Mouse (Mus musculus) limb, embryonic 12.5 days (tissue): Measurements from ENCODE around the gene Dnah14. TPM values are rescaled to one million over a fixed set of nuclear protein-coding genes. Genes with fewer than 3 reads are reported as not detected.

Experiments
- ATAC-seq: fragments of 200-750 bp; cut with Nextera tagmentation; 2 replicates; pipeline ENCODE4 v1.8.0; 2017; ENCODE audit warnings: low read depth, moderate TSS enrichment; ENCODE audit not compliant: insufficient number of reproducible peaks, insufficient read depth, low FRiP score, low TSS enrichment
- H3K27ac ChIP-seq: fragments of 300-500 bp; sonication (generic); 2 replicates; pipeline ENCODE4 v1.5.1; 2016; ENCODE audit warnings: mild to moderate bottlenecking, moderate library complexity
- H3K27me3 ChIP-seq: fragments of 300-500 bp; sonication (generic); 2 replicates; pipeline ENCODE4 v1.6.1; 2016; ENCODE audit warnings: mild to moderate bottlenecking, moderate library complexity
- H3K36me3 ChIP-seq: fragments of 300-500 bp; sonication (generic); 2 replicates; pipeline ENCODE4 v1.6.1; 2016; ENCODE audit warnings: mild to moderate bottlenecking, moderate library complexity
- H3K4me1 ChIP-seq: fragments of 300-500 bp; sonication (generic); replicated peaks from 2 replicates; pipeline ENCODE4 v1.6.1; 2016
- H3K4me2 ChIP-seq: fragments of 300-500 bp; sonication (generic); 2 replicates; pipeline ENCODE4 v1.6.1; 2016; ENCODE audit warnings: mild to moderate bottlenecking, moderate library complexity
- H3K4me3 ChIP-seq: fragments of 300-500 bp; sonication (generic); replicated peaks from 2 replicates; pipeline ENCODE4 v1.5.1; 2016; ENCODE audit warnings: mild to moderate bottlenecking
- H3K9ac ChIP-seq: fragments of 300-500 bp; sonication (generic); replicated peaks from 2 replicates; pipeline ENCODE4 v1.6.1; 2016; ENCODE audit warnings: mild to moderate bottlenecking, moderate library complexity
- H3K9me3 ChIP-seq: fragments of 300-500 bp; sonication (generic); 2 replicates; pipeline ENCODE4 v1.6.1; 2016; ENCODE audit warnings: mild to moderate bottlenecking, moderate library complexity
- WGBS: fragments of 180-500 bp; shearing (Covaris S2); methylation state at CpG from one replicate; pipeline ENCODE4 v1.1.7; 2016; 5-methylcytosine and 5-hydroxymethylcytosine counted together
- polyA plus RNA-seq: library from polyadenylated mRNA; unstranded; fragments of >200 nt; fragmentation: Nextera tagmentation; extraction: Ambion mirVana; gene quantifications from 2 replicates; pipeline ENCODE4 v1.2.1, GENCODE M21; 2016

Dnah14 gene
- polyA plus RNA-seq, 1 experiment from 2014 or later = 1.2 TPM

- H3K9me3 ChIP-seq = no peaks in the 10 kb centered on the region
- H3K27me3 ChIP-seq = no peaks in the 10 kb centered on the region
- no peak overlapping the region for H3K27ac ChIP-seq
- H3K36me3 ChIP-seq = no peaks in the 10 kb centered on the region
- H3K4me2 ChIP-seq = no peak overlapping the region
- no peak overlapping the region for H3K9ac ChIP-seq
- no peak overlapping the region for H3K4me3 ChIP-seq
- ATAC-seq = peak; percentile 26; the same call in 1 of the 2 replicates
- 17% methylated on average over 3 of the region's 3 CpGs for WGBS
- peaks cover 9% of the 10 kb centered on the region for H3K4me1 ChIP-seq
Measured at GRCm38 (mm10) chr1:181611118-181611517, 34.8 kb downstream of the Dnah14 start.

GRCm38 (mm10) chr1:181615866-181616491, 39.6 kb downstream of the Dnah14 start:
- H3K4me2 ChIP-seq = no peak overlapping the region
- 50% methylated on average over 11 of the region's 11 CpGs for WGBS
- no peak overlapping the region for H3K4me3 ChIP-seq
- no peaks in the 10 kb centered on the region for H3K27me3 ChIP-seq
- no peak for ATAC-seq
- no peaks in the 10 kb centered on the region for H3K36me3 ChIP-seq
- H3K9ac ChIP-seq = no peak overlapping the region
- H3K27ac ChIP-seq = no peak overlapping the region
- H3K4me1 ChIP-seq = peaks cover 5% of the 10 kb centered on the region
- H3K9me3 ChIP-seq = no peaks in the 10 kb centered on the region

GRCm38 (mm10) chr1:181617332-181617731, 41.0 kb downstream of the Dnah14 start:
- H3K4me1 ChIP-seq = no peaks in the 10 kb centered on the region
- 43% methylated on average over 5 of the region's 5 CpGs for WGBS
- no peak overlapping the region for H3K9ac ChIP-seq
- H3K4me2 ChIP-seq = no peak overlapping the region
- no peak for ATAC-seq
- no peaks in the 10 kb centered on the region for H3K9me3 ChIP-seq
- H3K36me3 ChIP-seq = no peaks in the 10 kb centered on the region
- H3K27ac ChIP-seq = no peak overlapping the region
- no peaks in the 10 kb centered on the region for H3K27me3 ChIP-seq
- no peak overlapping the region for H3K4me3 ChIP-seq

GRCm38 (mm10) chr1:181623149-181623680, 46.9 kb downstream of the Dnah14 start:
- WGBS = 58% methylated on average over 6 of the region's 6 CpGs
- Histone ChIP-seq H3K9me3 (no peaks in the 10 kb centered on the region), H3K27ac (no peak overlapping the region), H3K4me1 (peaks cover 7% of the 10 kb centered on the region; the same call in 1 of the 2 replicates), H3K27me3 (peaks cover 6% of the 10 kb centered on the region; the same call in 1 of the 2 replicates), H3K4me3 (no peak overlapping the region), H3K36me3 (no peaks in the 10 kb centered on the region), H3K9ac (no peak overlapping the region), H3K4me2 (no peak overlapping the region)
- no peak for ATAC-seq

GRCm38 (mm10) chr1:181624876-181625275, 48.5 kb downstream of the Dnah14 start:
- Histone ChIP-seq H3K36me3 (no peaks in the 10 kb centered on the region), H3K27ac (no peak overlapping the region), H3K9ac (no peak overlapping the region), H3K9me3 (no peaks in the 10 kb centered on the region), H3K4me3 (no peak overlapping the region), H3K4me1 (peaks cover 11% of the 10 kb centered on the region; the same call in 1 of the 2 replicates), H3K4me2 (no peak overlapping the region), H3K27me3 (peaks cover 6% of the 10 kb centered on the region; the same call in 1 of the 2 replicates)
- whole genome bisulfite sequencing = 86% methylated on average over 8 of the region's 8 CpGs
- ATAC-seq = no peak

- ATAC-seq = no peak
- Histone ChIP-seq H3K9me3 (no peaks in the 10 kb centered on the region), H3K9ac (no peak overlapping the region), H3K36me3 (no peaks in the 10 kb centered on the region), H3K27ac (no peak overlapping the region), H3K4me1 (peaks cover 11% of the 10 kb centered on the region; the same call in 1 of the 2 replicates), H3K4me2 (no peak overlapping the region), H3K4me3 (no peak overlapping the region), H3K27me3 (peaks cover 6% of the 10 kb centered on the region; the same call in 1 of the 2 replicates)
- 53% methylated on average over 6 of the region's 6 CpGs for WGBS
Measured at GRCm38 (mm10) chr1:181628276-181628675, 51.9 kb downstream of the Dnah14 start.

- Histone ChIP-seq H3K36me3 (no peaks in the 10 kb centered on the region), H3K27ac (no peak overlapping the region), H3K9me3 (no peaks in the 10 kb centered on the region), H3K4me2 (no peak overlapping the region), H3K4me1 (peaks cover 11% of the 10 kb centered on the region; the same call in 1 of the 2 replicates), H3K4me3 (no peak overlapping the region), H3K9ac (no peak overlapping the region), H3K27me3 (peaks cover 1% of the 10 kb centered on the region; the same call in 1 of the 2 replicates)
- 32% methylated on average over 4 of the region's 4 CpGs for WGBS
- no peak for ATAC-seq
Measured at GRCm38 (mm10) chr1:181631371-181631770, 55.0 kb downstream of the Dnah14 start.

- Histone ChIP-seq H3K4me1 (no peaks in the 10 kb centered on the region), H3K9me3 (no peaks in the 10 kb centered on the region), H3K36me3 (no peaks in the 10 kb centered on the region), H3K27ac (no peak overlapping the region), H3K27me3 (no peaks in the 10 kb centered on the region), H3K4me3 (no peak overlapping the region), H3K4me2 (no peak overlapping the region), H3K9ac (no peak overlapping the region)
- no peak for ATAC-seq
- 83% methylated on average over 12 of the region's 12 CpGs for WGBS
Measured at GRCm38 (mm10) chr1:181637997-181638713, 61.8 kb downstream of the Dnah14 start.

GRCm38 (mm10) chr1:181640383-181640782, 64.0 kb downstream of the Dnah14 start:
- no peak overlapping the region for H3K4me2 ChIP-seq
- no peaks in the 10 kb centered on the region for H3K36me3 ChIP-seq
- no peak overlapping the region for H3K9ac ChIP-seq
- WGBS = 89% methylated on average over 2 of the region's 2 CpGs
- H3K4me3 ChIP-seq = no peak overlapping the region
- H3K9me3 ChIP-seq = no peaks in the 10 kb centered on the region
- ATAC-seq = no peak
- H3K27me3 ChIP-seq = no peaks in the 10 kb centered on the region
- H3K4me1 ChIP-seq = no peaks in the 10 kb centered on the region
- no peak overlapping the region for H3K27ac ChIP-seq

GRCm38 (mm10) chr1:181647467-181647866, 71.1 kb downstream of the Dnah14 start:
- WGBS = 51% methylated on average over 8 of the region's 8 CpGs
- H3K27me3 ChIP-seq = no peaks in the 10 kb centered on the region
- H3K36me3 ChIP-seq = no peaks in the 10 kb centered on the region
- H3K4me3 ChIP-seq = no peak overlapping the region
- no peak overlapping the region for H3K27ac ChIP-seq
- no peak for ATAC-seq
- peaks cover 4% of the 10 kb centered on the region; the same call in 1 of the 2 replicates for H3K4me1 ChIP-seq
- H3K9ac ChIP-seq = no peak overlapping the region
- H3K9me3 ChIP-seq = no peaks in the 10 kb centered on the region
- no peak overlapping the region for H3K4me2 ChIP-seq

GRCm38 (mm10) chr1:181653481-181653880, 77.1 kb downstream of the Dnah14 start:
- 68% methylated on average over 3 of the region's 3 CpGs for WGBS
- ATAC-seq = no peak

More at GRCm38 (mm10) chr1:181653481-181653880, 77.1 kb downstream of the Dnah14 start:
- Histone ChIP-seq H3K27me3 (no peaks in the 10 kb centered on the region), H3K36me3 (no peaks in the 10 kb centered on the region), H3K9ac (no peak overlapping the region), H3K4me1 (no peaks in the 10 kb centered on the region), H3K9me3 (no peaks in the 10 kb centered on the region), H3K4me2 (no peak overlapping the region), H3K27ac (no peak overlapping the region), H3K4me3 (no peak overlapping the region)
